Mouse (Mus musculus) heart, adult 2 months (tissue): ENCODE measurements around the gene 2310030G06Rik.

Experiments used
- CTCF ChIP-seq: fragments of 200-600 bp; IDR thresholded peaks from 2 replicates; pipeline ENCODE4 v1.8.1; 2022; ENCODE audit warnings: antibody characterized with exemption, mild to moderate bottlenecking, moderate library complexity
- EP300 ChIP-seq: fragments of 200-500 bp; IDR thresholded peaks from 2 replicates; pipeline ENCODE4 v1.6.1; 2011; ENCODE audit warnings: low read depth, low read length, control low read depth; ENCODE audit not compliant: insufficient read depth
- POLR2A ChIP-seq: fragments of 200-500 bp; IDR thresholded peaks from 2 replicates; pipeline ENCODE4 v1.6.1; 2011; ENCODE audit warnings: mild to moderate bottlenecking, low read depth, low read length, control low read depth; ENCODE audit not compliant: insufficient read depth

- TF ChIP-seq CTCF (no peak), EP300 (no peak), POLR2A (no peak)
Observed at GRCm38 (mm10) chr9:50718878-50719277, 27.5 kb downstream of the 2310030G06Rik start.
